Mouse (Mus musculus) kidney, embryonic 16.5 days (tissue): Measurements from ENCODE around the gene Rpl41. TPM values are rescaled to one million over a fixed set of nuclear protein-coding genes. Genes with fewer than 3 reads are reported as not detected.
"Not testable (repeated sequence)": the region's sequence is repeated elsewhere in the genome, so short reads cannot be mapped to it uniquely, and the experiment has no call there.

ENCODE experiments used
- ATAC-seq: fragments of 200-750 bp; cut with Nextera tagmentation; 2 replicates; pipeline ENCODE4 v1.8.0; 2017; ENCODE audit warnings: moderate TSS enrichment; ENCODE audit not compliant: low FRiP score, low TSS enrichment
- H3K27ac ChIP-seq: fragments of 300-500 bp; sonication (generic); 2 replicates; pipeline ENCODE4 v1.5.1; 2014; ENCODE audit warnings: low read length
- H3K27me3 ChIP-seq: fragments of 300-500 bp; sonication (generic); 2 replicates; pipeline ENCODE4 v1.6.1; 2014; ENCODE audit warnings: low read length, control low read depth, mixed read lengths; ENCODE audit not compliant: insufficient read depth
- H3K36me3 ChIP-seq: fragments of 300-500 bp; sonication (generic); 2 replicates; pipeline ENCODE4 v1.6.1; 2014; ENCODE audit warnings: low read length, control low read depth, mixed read lengths; ENCODE audit not compliant: insufficient read depth
- H3K4me1 ChIP-seq: fragments of 300-500 bp; sonication (generic); 2 replicates; pipeline ENCODE4 v1.6.1; 2014; ENCODE audit warnings: low read length, control low read depth, mixed read lengths; ENCODE audit not compliant: insufficient read depth
- H3K4me2 ChIP-seq: fragments of 300-500 bp; sonication (generic); replicated peaks from 2 replicates; pipeline ENCODE4 v1.6.1; 2014; ENCODE audit warnings: low read depth, low read length
- H3K4me3 ChIP-seq: fragments of 300-500 bp; sonication (generic); 2 replicates; pipeline ENCODE4 v1.5.1; 2014; ENCODE audit warnings: mild to moderate bottlenecking, low read length
- H3K9ac ChIP-seq: fragments of 300-500 bp; sonication (generic); replicated peaks from 2 replicates; pipeline ENCODE4 v1.6.1; 2014; ENCODE audit warnings: low read length
- H3K9me3 ChIP-seq: fragments of 300-500 bp; sonication (generic); 2 replicates; pipeline ENCODE4 v1.6.1; 2016; ENCODE audit warnings: low read length, control low read depth
- WGBS: fragments of 180-500 bp; shearing (Covaris S2); extraction: QIAGEN DNeasy Blood & Tissue Kit; methylation state at CpG from one replicate; pipeline ENCODE4 v1.1.7; 2014; 5-methylcytosine and 5-hydroxymethylcytosine counted together
- polyA plus RNA-seq: library from polyadenylated mRNA; unstranded; fragments of >200 nt; fragmentation: Nextera tagmentation; extraction: Ambion mirVana; gene quantifications from 2 replicates; pipeline ENCODE4 v1.2.1, GENCODE M21; 2015

The Rpl41 gene
- polyA plus RNA-seq, 1 experiment from 2014 or later, result 3,659 TPM

GRCm38 (mm10) chr10:128565206-128565787 lies 16.2 kb upstream of the Rpl41 start:
- peak overlapping the region; percentile 95 for H3K9ac ChIP-seq
- 0% methylated on average over 35 of the region's 46 CpGs for WGBS
- peaks cover 19% of the 10 kb centered on the region for H3K4me1 ChIP-seq
- peaks cover 30% of the 10 kb centered on the region for H3K36me3 ChIP-seq
- peak overlapping the region; percentile 96 for H3K27ac ChIP-seq
- peak; percentile 28 for ATAC-seq
- H3K4me2 ChIP-seq, result peak overlapping the region; percentile 91
- peak overlapping the region; percentile 88 for H3K4me3 ChIP-seq
- no peaks in the 10 kb centered on the region for H3K27me3 ChIP-seq
- no peaks in the 10 kb centered on the region for H3K9me3 ChIP-seq

GRCm38 (mm10) chr10:128563544-128563943 lies 14.4 kb upstream of the Rpl41 start:
- no peak overlapping the region for H3K27ac ChIP-seq
- H3K4me1 ChIP-seq, result peaks cover 19% of the 10 kb centered on the region
- peaks cover 44% of the 10 kb centered on the region for H3K36me3 ChIP-seq
- no peak overlapping the region for H3K4me2 ChIP-seq
- no peak for ATAC-seq
- 82% methylated on average over 6 of the region's 6 CpGs for WGBS
- no peak overlapping the region for H3K4me3 ChIP-seq
- no peaks in the 10 kb centered on the region for H3K27me3 ChIP-seq
- no peaks in the 10 kb centered on the region for H3K9me3 ChIP-seq
- H3K9ac ChIP-seq, result no peak overlapping the region

GRCm38 (mm10) chr10:128556963-128557362 lies 7.9 kb upstream of the Rpl41 start:
- Histone ChIP-seq H3K36me3 (peaks cover 49% of the 10 kb centered on the region), H3K4me3 (no peak overlapping the region), H3K27me3 (no peaks in the 10 kb centered on the region), H3K9me3 (no peaks in the 10 kb centered on the region), H3K9ac (no peak overlapping the region), H3K4me2 (no peak overlapping the region), H3K4me1 (no peaks in the 10 kb centered on the region), H3K27ac (no peak overlapping the region)
- ATAC-seq, result no peak
- WGBS, result 91% methylated on average over 6 of the region's 6 CpGs

GRCm38 (mm10) chr10:128556286-128556685 lies 7.2 kb upstream of the Rpl41 start:
- no peaks in the 10 kb centered on the region for H3K9me3 ChIP-seq
- H3K27ac ChIP-seq, result no peak overlapping the region
- ATAC-seq, result no peak
- no peaks in the 10 kb centered on the region for H3K4me1 ChIP-seq
- H3K4me3 ChIP-seq, result no peak overlapping the region
- H3K27me3 ChIP-seq, result no peaks in the 10 kb centered on the region
- H3K9ac ChIP-seq, result no peak overlapping the region
- no peak overlapping the region for H3K4me2 ChIP-seq
- H3K36me3 ChIP-seq, result peaks cover 42% of the 10 kb centered on the region

- H3K4me1 ChIP-seq, H3K4me2 ChIP-seq, H3K9me3 ChIP-seq, H3K27ac ChIP-seq, H3K27me3 ChIP-seq, H3K4me3 ChIP-seq, H3K9ac ChIP-seq, ATAC-seq: not testable (repeated sequence)
- H3K36me3 ChIP-seq, result peaks cover 36% of the 10 kb centered on the region
- WGBS, result 95% methylated on average over 1 of the region's 1 CpGs
Observed at GRCm38 (mm10) chr10:128555567-128555966, 6.5 kb upstream of the Rpl41 start.

GRCm38 (mm10) chr10:128550144-128550823 lies 1.2 kb upstream of the Rpl41 start:
- H3K4me3 ChIP-seq, H3K4me2 ChIP-seq, ATAC-seq, H3K9ac ChIP-seq, H3K27ac ChIP-seq, H3K36me3 ChIP-seq, H3K4me1 ChIP-seq, H3K9me3 ChIP-seq, H3K27me3 ChIP-seq: not testable (repeated sequence)
- WGBS, result 94% methylated on average over 11 of the region's 11 CpGs

GRCm38 (mm10) chr10:128549682-128550057 lies 565 bp upstream of the Rpl41 start:
- H3K4me1 ChIP-seq, H3K4me3 ChIP-seq, H3K9me3 ChIP-seq, H3K27me3 ChIP-seq, ATAC-seq, H3K27ac ChIP-seq, H3K4me2 ChIP-seq: not testable (repeated sequence)
- 59% methylated on average over 6 of the region's 6 CpGs for WGBS
- peaks cover 11% of the 10 kb centered on the region for H3K36me3 ChIP-seq
- H3K9ac ChIP-seq, result 0 out of 2 replicates have a peak overlapping the region, but pooled peaks have one; percentile 31

- under 1% methylated on average over 21 of the region's 30 CpGs for WGBS
- H3K4me3 ChIP-seq, result peak overlapping the region; percentile 91
- H3K4me2 ChIP-seq, result peak overlapping the region; percentile 63
- H3K9ac ChIP-seq, result peak overlapping the region; percentile 97
- H3K36me3 ChIP-seq, result peaks cover 26% of the 10 kb centered on the region
- not testable (repeated sequence) for H3K27me3 ChIP-seq, H3K9me3 ChIP-seq, H3K4me1 ChIP-seq, ATAC-seq
- peak overlapping the region; percentile 98 for H3K27ac ChIP-seq
Observed at GRCm38 (mm10) chr10:128548051-128548791, 884 bp downstream of the Rpl41 start.

- H3K4me3 ChIP-seq, result peak within 1 kb of the TSS; percentile 91
- peaks cover 31% of the 10 kb centered on the region for H3K36me3 ChIP-seq
- H3K4me2 ChIP-seq, result peak within 1 kb of the TSS; percentile 63
- H3K9me3 ChIP-seq, result no peaks in the 10 kb centered on the region
- WGBS, result under 1% methylated on average over 49 of the region's 50 CpGs
- peaks cover 6% of the 10 kb centered on the region for H3K4me1 ChIP-seq
- peak within 1 kb of the TSS; percentile 97 for H3K9ac ChIP-seq
- H3K27me3 ChIP-seq, result no peaks in the 10 kb centered on the region
- peak; percentile 93 for ATAC-seq
- peak within 1 kb of the TSS; percentile 98 for H3K27ac ChIP-seq
Observed at GRCm38 (mm10) chr10:128547361-128548032, 1.6 kb downstream of the Rpl41 start, which contains the start of gene Zc3h10. Zc3h10 (minus strand) TSS chr10:128547774.
